Mouse (Mus musculus) olfactory bulb, adult 2 months (tissue): ENCODE results near the gene Farp2.

Source experiments
- CTCF ChIP-seq: fragments of 200-500 bp; IDR thresholded peaks from 2 replicates; pipeline ENCODE4 v1.5.1; 2012; ENCODE audit warnings: low read depth, mild to moderate bottlenecking, low read length, moderate library complexity; ENCODE audit not compliant: insufficient read depth
- POLR2A ChIP-seq: fragments of 200-500 bp; IDR thresholded peaks from 2 replicates; pipeline ENCODE4 v1.6.1; 2012; ENCODE audit warnings: mild to moderate bottlenecking, low read depth, low read length, moderate library complexity; ENCODE audit not compliant: insufficient read depth

GRCm38 (mm10) chr1:93511585-93512350 lies at the start of gene Farp2:
- TF ChIP-seq CTCF, result no peak
- TF ChIP-seq POLR2A, result no peak
